Mouse (Mus musculus) liver, adult 2 months (tissue): ENCODE measurements around the gene Slc39a11.

Experiments
- CTCF ChIP-seq: fragments of 200-500 bp; IDR thresholded peaks from 2 replicates; pipeline ENCODE4 v1.5.1; 2011; ENCODE audit warnings: low read depth, low read length, control low read depth
- POLR2A ChIP-seq: fragments of 200-500 bp; IDR thresholded peaks from 2 replicates; pipeline ENCODE4 v1.6.1; 2011; ENCODE audit warnings: low read length, control low read depth; ENCODE audit not compliant: insufficient read depth; ENCODE audit errors: extremely low read depth

GRCm38 (mm10) chr11:113308256-113308941 is 341.5 kb downstream of the Slc39a11 start:
- TF ChIP-seq POLR2A = no peak
- TF ChIP-seq CTCF = no peak
